Mouse (Mus musculus): ENCODE measurements at regions not wholly inside any gene's neighbourhood (a gene's known extent, or its start where the extent isn't known, plus 50 kb on each side); places are given as distances from the start of the nearest gene placed in this dataset.

GRCm38 (mm10) chr2:128217784-128218467 lies 92.1 kb downstream of the Bcl2l11 start:
- no peak for DNase-seq (ENCODE audit: low spot score)

- DNase-seq (ENCODE audit: low spot score): no peak
These were observed 93.1 kb downstream of the Bcl2l11 start for GRCm38 (mm10) chr2:128218961-128219360.

- no peak for DNase-seq (ENCODE audit: low spot score)
These were observed 95.2 kb downstream of the Bcl2l11 start for GRCm38 (mm10) chr2:128221055-128221454.

- no peak for DNase-seq (ENCODE audit: low spot score)
These were observed 95.8 kb downstream of the Bcl2l11 start for GRCm38 (mm10) chr2:128221657-128222056.

GRCm38 (mm10) chr2:128226465-128227047 lies 100.7 kb downstream of the Bcl2l11 start:
- DNase-seq (ENCODE audit: low spot score): no peak

- no peak for DNase-seq (ENCODE audit: low spot score)
These were observed 103.9 kb downstream of the Bcl2l11 start for GRCm38 (mm10) chr2:128229730-128230129.

- DNase-seq (ENCODE audit: low spot score): no peak
These were observed 105.1 kb downstream of the Bcl2l11 start for GRCm38 (mm10) chr2:128230921-128231320.

- DNase-seq (ENCODE audit: low spot score): no peak
These were observed 105.5 kb downstream of the Bcl2l11 start for GRCm38 (mm10) chr2:128231338-128231737.

GRCm38 (mm10) chr2:128232027-128232426 lies 106.2 kb downstream of the Bcl2l11 start:
- no peak for DNase-seq (ENCODE audit: low spot score)

- no peak for DNase-seq (ENCODE audit: low spot score)
These were observed 109.3 kb downstream of the Bcl2l11 start for GRCm38 (mm10) chr2:128235127-128235526.

- DNase-seq (ENCODE audit: low spot score): no peak
These were observed 113.6 kb downstream of the Bcl2l11 start for GRCm38 (mm10) chr2:128239451-128239850.

- DNase-seq (ENCODE audit: low spot score): no peak
These were observed 114.2 kb downstream of the Bcl2l11 start for GRCm38 (mm10) chr2:128240054-128240453.

- peak; percentile 67 for DNase-seq (ENCODE audit: low spot score)
These were observed 114.9 kb downstream of the Bcl2l11 start for GRCm38 (mm10) chr2:128240536-128241279.

- no peak for DNase-seq (ENCODE audit: low spot score)
These were observed 115.4 kb downstream of the Bcl2l11 start for GRCm38 (mm10) chr2:128241280-128241665.

- no peak for DNase-seq (ENCODE audit: low spot score)
These were observed 119.7 kb downstream of the Bcl2l11 start for GRCm38 (mm10) chr2:128245544-128245943.

- DNase-seq (ENCODE audit: low spot score): no peak
These were observed 122.1 kb downstream of the Bcl2l11 start for GRCm38 (mm10) chr2:128247967-128248366.

- no peak for DNase-seq (ENCODE audit: low spot score)
These were observed 123.3 kb downstream of the Bcl2l11 start for GRCm38 (mm10) chr2:128249188-128249587.

GRCm38 (mm10) chr2:128249607-128250006 lies 123.8 kb downstream of the Bcl2l11 start:
- DNase-seq (ENCODE audit: low spot score): no peak

- DNase-seq (ENCODE audit: low spot score): no peak
These were observed 125.0 kb downstream of the Bcl2l11 start for GRCm38 (mm10) chr2:128250841-128251240.

GRCm38 (mm10) chr2:128256651-128257050 lies 130.8 kb downstream of the Bcl2l11 start:
- DNase-seq (ENCODE audit: low spot score): no peak

GRCm38 (mm10) chr2:128257262-128257661 lies 131.4 kb downstream of the Bcl2l11 start:
- DNase-seq (ENCODE audit: low spot score): no peak

GRCm38 (mm10) chr2:128263880-128264279 lies 138.0 kb downstream of the Bcl2l11 start:
- no peak for DNase-seq (ENCODE audit: low spot score)
